Mouse (Mus musculus) brown adipose tissue, adult 24 weeks (tissue): ENCODE measurements around the gene Rras2. TPM values are rescaled to one million over a fixed set of nuclear protein-coding genes. Genes with fewer than 3 reads are reported as not detected.

ENCODE experiments used
- H3K27ac ChIP-seq: fragments of 200-500 bp; replicated peaks from 2 replicates; pipeline ENCODE4 v1.5.1; 2012; ENCODE audit warnings: low read depth, mild to moderate bottlenecking, low read length
- H3K4me1 ChIP-seq: fragments of 200-500 bp; 2 replicates; pipeline ENCODE4 v1.6.1; 2012; ENCODE audit warnings: low read length, mixed read lengths; ENCODE audit not compliant: control insufficient read depth, insufficient read depth, insufficient read length
- H3K4me3 ChIP-seq: fragments of 200-500 bp; 2 replicates; pipeline ENCODE4 v1.5.1; 2012; ENCODE audit warnings: low read depth, mild to moderate bottlenecking, low read length, moderate library complexity; ENCODE audit not compliant: insufficient read depth
- polyA plus RNA-seq: library from polyadenylated mRNA; stranded (reverse); fragments of >200 nt; gene quantifications from 2 replicates; pipeline ENCODE4 v1.2.4, GENCODE M21; 2012; ENCODE audit not compliant: missing spikeins, insufficient read depth, insufficient read length

Rras2 gene
- polyA plus RNA-seq, 1 experiment: 26.4 TPM

GRCm38 (mm10) chr7:114135166-114135565, 17.6 kb upstream of the Rras2 start:
- H3K27ac ChIP-seq: no peak overlapping the region
- H3K4me1 ChIP-seq: no peaks in the 10 kb centered on the region
- no peak overlapping the region for H3K4me3 ChIP-seq

GRCm38 (mm10) chr7:114133957-114134356, 16.4 kb upstream of the Rras2 start:
- Histone ChIP-seq H3K4me1 (no peaks in the 10 kb centered on the region), H3K4me3 (no peak overlapping the region), H3K27ac (no peak overlapping the region)

DNA sequence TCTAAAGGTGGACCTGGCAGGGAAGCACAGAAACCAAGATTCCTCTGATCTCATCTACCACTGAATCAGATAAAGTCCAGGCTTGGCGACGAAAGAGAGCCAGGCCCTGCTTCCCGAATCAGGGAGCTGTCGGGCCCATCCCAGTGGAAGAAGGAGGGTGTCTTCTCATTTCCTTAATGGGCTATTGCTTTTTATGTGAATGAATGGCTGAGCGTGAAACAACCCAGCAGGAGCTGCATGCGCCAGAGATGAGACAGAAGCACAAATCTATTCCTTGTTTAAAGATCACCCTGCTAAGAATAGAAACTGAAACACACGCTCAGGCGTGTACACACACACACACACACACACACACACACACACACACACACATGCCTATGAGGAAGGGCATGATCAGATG, 14.7 kb upstream of the Rras2 start:
- no peak overlapping the region for H3K4me3 ChIP-seq
- no peaks in the 10 kb centered on the region for H3K4me1 ChIP-seq
- H3K27ac ChIP-seq: no peak overlapping the region

GRCm38 (mm10) chr7:114129281-114129680, 11.7 kb upstream of the Rras2 start:
- no peaks in the 10 kb centered on the region for H3K4me1 ChIP-seq
- no peak overlapping the region for H3K4me3 ChIP-seq
- H3K27ac ChIP-seq: no peak overlapping the region

DNA sequence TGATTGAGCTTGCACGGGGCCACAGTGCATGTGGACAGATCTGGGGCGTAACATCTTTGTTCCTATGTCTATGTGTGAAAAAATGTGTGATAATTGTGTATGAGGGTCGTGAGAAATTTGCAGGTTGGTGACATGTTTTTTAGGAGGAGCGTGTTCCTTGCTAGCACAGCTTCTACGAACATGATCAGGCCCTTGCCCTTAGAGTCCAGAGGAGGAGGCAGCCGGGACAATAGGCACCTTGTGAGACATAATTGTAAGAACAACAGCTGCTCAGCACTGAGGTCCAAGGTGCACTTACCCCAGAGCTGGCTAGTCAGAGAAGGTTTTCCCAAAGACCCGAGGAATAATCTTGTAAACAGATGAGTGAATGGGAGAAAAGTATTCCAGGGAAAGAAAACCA, 599 bp upstream of the Rras2 start:
- no peak overlapping the region for H3K27ac ChIP-seq
- H3K4me3 ChIP-seq: peak overlapping the region; percentile 98; the same call in 1 of the 2 replicates
- H3K4me1 ChIP-seq: peaks cover 4% of the 10 kb centered on the region

- Histone ChIP-seq H3K4me3 (peak overlapping the region; percentile 98), H3K27ac (peak overlapping the region; percentile 33), H3K4me1 (peaks cover 4% of the 10 kb centered on the region)
These were observed 750 bp downstream of the Rras2 start for GRCm38 (mm10) chr7:114116711-114117351.

- Histone ChIP-seq H3K4me1 (peaks cover 4% of the 10 kb centered on the region), H3K27ac (no peak overlapping the region), H3K4me3 (peak overlapping the region; percentile 28; the same call in 1 of the 2 replicates)
These were observed 1.6 kb downstream of the Rras2 start for GRCm38 (mm10) chr7:114115961-114116360.

GRCm38 (mm10) chr7:114114976-114115375, 2.6 kb downstream of the Rras2 start:
- Histone ChIP-seq H3K27ac (no peak overlapping the region), H3K4me3 (no peak overlapping the region), H3K4me1 (peaks cover 4% of the 10 kb centered on the region)

GRCm38 (mm10) chr7:114114284-114114683, 3.3 kb downstream of the Rras2 start:
- Histone ChIP-seq H3K4me3 (no peak overlapping the region), H3K4me1 (peaks cover 4% of the 10 kb centered on the region), H3K27ac (no peak overlapping the region)

- Histone ChIP-seq H3K27ac (no peak overlapping the region), H3K4me3 (no peak overlapping the region), H3K4me1 (peaks cover 6% of the 10 kb centered on the region)
These were observed 7.1 kb downstream of the Rras2 start for GRCm38 (mm10) chr7:114110500-114110899.

- Histone ChIP-seq H3K4me1 (peaks cover 9% of the 10 kb centered on the region), H3K27ac (no peak overlapping the region), H3K4me3 (no peak overlapping the region)
These were observed 11.7 kb downstream of the Rras2 start for GRCm38 (mm10) chr7:114105886-114106285.

- no peak overlapping the region for H3K27ac ChIP-seq
- H3K4me1 ChIP-seq: peaks cover 9% of the 10 kb centered on the region
- H3K4me3 ChIP-seq: no peak overlapping the region
These were observed 13.8 kb downstream of the Rras2 start for GRCm38 (mm10) chr7:114103629-114104347.

- Histone ChIP-seq H3K4me1 (peaks cover 9% of the 10 kb centered on the region), H3K27ac (no peak overlapping the region), H3K4me3 (no peak overlapping the region)
These were observed 14.4 kb downstream of the Rras2 start for GRCm38 (mm10) chr7:114103152-114103551.

DNA sequence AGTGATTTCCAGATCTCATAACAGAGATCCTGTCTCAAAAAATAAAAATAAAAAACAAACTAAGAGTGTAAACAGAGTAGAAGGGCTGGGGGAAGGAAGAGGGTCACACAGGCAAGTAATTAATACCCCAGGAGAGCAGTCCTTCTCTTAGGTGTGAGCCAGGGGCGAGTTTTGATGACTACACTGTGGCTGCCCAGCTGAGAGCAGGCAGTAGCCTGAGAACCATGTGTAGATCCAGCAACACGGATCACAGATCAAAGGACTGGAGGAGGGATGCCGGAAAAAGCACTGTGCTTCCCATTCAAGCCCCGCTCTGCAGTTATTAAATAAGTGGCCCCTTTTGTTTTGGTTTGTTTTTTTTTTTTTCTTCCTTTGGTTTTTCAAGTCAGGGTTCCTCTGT, 15.0 kb downstream of the Rras2 start:
- Histone ChIP-seq H3K4me3 (no peak overlapping the region), H3K4me1 (peaks cover 9% of the 10 kb centered on the region), H3K27ac (no peak overlapping the region)

DNA sequence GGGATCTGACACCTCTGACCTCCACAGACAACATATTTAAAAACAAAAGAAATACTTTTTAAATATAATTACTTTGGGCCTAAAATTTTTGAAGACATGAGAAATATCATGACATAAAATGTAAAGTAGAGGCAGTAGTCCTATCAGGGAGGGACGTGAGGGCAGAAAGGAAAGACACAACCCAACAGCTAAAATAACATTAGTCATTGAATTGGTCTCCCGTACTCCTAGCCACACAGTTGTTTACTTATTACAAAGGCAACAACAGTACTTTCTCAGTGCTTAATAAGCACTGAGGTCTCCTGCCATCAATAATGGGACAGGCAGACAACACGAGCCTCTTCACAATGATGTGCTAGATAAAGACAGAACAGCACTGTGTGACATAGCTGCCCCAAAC, 16.2 kb downstream of the Rras2 start:
- Histone ChIP-seq H3K4me3 (no peak overlapping the region), H3K4me1 (peaks cover 9% of the 10 kb centered on the region), H3K27ac (no peak overlapping the region)
